Comparison of ENCODE assay signal across 24 mouse cellular contexts in genomic region chr13:97402164-97402761, GRCm38 (mm10).
DNase-seq lines count a peak whose midpoint lies in the region; ATAC-seq and TF ChIP-seq lines count a peak whose summit lies in the region.
"Had no signal": no experiment of that assay in that cellular context is flagged by ENCODE, and none has a peak within 500 bp of the region (broad histone marks: within the 10 kb centered on the region; RNA-seq: fewer than 3 reads in every experiment).

No protein-coding gene starts in this region.

- intact Hi-C loops in heart, postnatal 25 days (cut with DNase I) = no loop called here

- 41% methylated on average over 10 of the region's 10 CpGs for WGBS in forebrain, embryonic 12.5 days
- 23% methylated on average over 10 of the region's 10 CpGs for WGBS in forebrain, postnatal 0 days
- WGBS in heart, embryonic 10.5 days = 87% methylated on average over 10 of the region's 10 CpGs
- WGBS in midbrain, embryonic 14.5 days = 32% methylated on average over 10 of the region's 10 CpGs
- WGBS in midbrain, embryonic 10.5 days = 87% methylated on average over 10 of the region's 10 CpGs

- no peak overlapping the region for H3K9ac ChIP-seq in forebrain, embryonic 12.5 days
- H3K9ac ChIP-seq in forebrain, postnatal 0 days = no peak overlapping the region
- no peak overlapping the region for H3K9ac ChIP-seq in midbrain, embryonic 14.5 days (replicated peaks; ENCODE audit: low read length)
- H3K9ac ChIP-seq: embryonic facial prominence, embryonic 15.5 days; hindbrain, embryonic 14.5 days had no signal

- no peaks in the 10 kb centered on the region for H3K36me3 ChIP-seq in forebrain, embryonic 12.5 days (replicated peaks)
- no peaks in the 10 kb centered on the region for H3K36me3 ChIP-seq in forebrain, postnatal 0 days (ENCODE audit: insufficient read depth)
- no peaks in the 10 kb centered on the region for H3K36me3 ChIP-seq in heart, embryonic 10.5 days
- H3K36me3 ChIP-seq in midbrain, embryonic 14.5 days (ENCODE audit: control insufficient read depth, insufficient read depth, low read length) = no peaks in the 10 kb centered on the region
- H3K36me3 ChIP-seq in midbrain, embryonic 10.5 days = no peaks in the 10 kb centered on the region
- H3K36me3 ChIP-seq: embryonic facial prominence, embryonic 15.5 days; G1E; hindbrain, embryonic 10.5 days had no signal

- ATAC-seq in forebrain, embryonic 12.5 days (ENCODE audit: low FRiP score) = 0 out of 2 replicates have a peak, but pooled peaks have one; percentile 33
- no peak; the same call in 1 of the 2 replicates for ATAC-seq in forebrain, postnatal 0 days
- ATAC-seq in midbrain, embryonic 14.5 days (ENCODE audit: low FRiP score, low TSS enrichment) = no peak; the same call in 1 of the 2 replicates
- ATAC-seq: CD4-positive, CD25-positive, alpha-beta regulatory T cell, adult 4 months; intestine, postnatal 0 days had no signal

- H3K27ac ChIP-seq in forebrain, embryonic 12.5 days = no peak overlapping the region
- no peak overlapping the region for H3K27ac ChIP-seq in forebrain, postnatal 0 days (ENCODE audit: low read depth, low read length)
- no peak overlapping the region for H3K27ac ChIP-seq in heart, embryonic 10.5 days
- H3K27ac ChIP-seq in midbrain, embryonic 14.5 days (replicated peaks; ENCODE audit: low read depth, low read length) = no peak overlapping the region
- no peak overlapping the region for H3K27ac ChIP-seq in midbrain, embryonic 10.5 days (replicated peaks)
- H3K27ac ChIP-seq: embryonic facial prominence, embryonic 15.5 days; gastrocnemius, adult 2 months; hindbrain, embryonic 14.5 days had no signal

- no peak for TF ChIP-seq CTCF in forebrain, postnatal 0 days (IDR thresholded peaks at IDR 0.05; ENCODE audit: low read depth)

- H3K9me3 ChIP-seq in forebrain, embryonic 12.5 days = no peaks in the 10 kb centered on the region
- no peaks in the 10 kb centered on the region for H3K9me3 ChIP-seq in forebrain, postnatal 0 days (ENCODE audit: low read length)
- H3K9me3 ChIP-seq in heart, embryonic 10.5 days = no peaks in the 10 kb centered on the region
- no peaks in the 10 kb centered on the region for H3K9me3 ChIP-seq in midbrain, embryonic 14.5 days (ENCODE audit: control insufficient read depth, low read length)
- 0 out of 2 replicates have a peak, but pooled peaks cover 4% of the 10 kb centered on the region for H3K9me3 ChIP-seq in midbrain, embryonic 10.5 days (replicated peaks)
- H3K9me3 ChIP-seq: embryonic facial prominence, embryonic 15.5 days; G1E; hindbrain, embryonic 10.5 days had no signal

- H3K4me2 ChIP-seq in forebrain, embryonic 12.5 days = no peak overlapping the region
- H3K4me2 ChIP-seq in forebrain, postnatal 0 days (ENCODE audit: low read depth) = no peak overlapping the region
- no peak overlapping the region for H3K4me2 ChIP-seq in midbrain, embryonic 14.5 days (ENCODE audit: low read length)
- H3K4me2 ChIP-seq: embryonic facial prominence, embryonic 15.5 days; hindbrain, embryonic 14.5 days had no signal

- DNase-seq in forebrain, postnatal 0 days = no peak
- peak; percentile 22 for DNase-seq in heart, embryonic 10.5 days (ENCODE audit: low spot score)
- no peak for DNase-seq in heart, postnatal 25 days (ENCODE audit: low spot score)
- DNase-seq in midbrain, embryonic 14.5 days = peak; percentile 53
- DNase-seq in midbrain, embryonic 10.5 days (ENCODE audit: low spot score) = no peak
- DNase-seq in retina, embryonic 14.5 days (ENCODE audit: low spot score) = no peak
- DNase-seq: adrenal gland, adult 8-10 months; adrenal gland, postnatal 36 days; B cell, adult 2 months; cerebellum, adult 11 months; cerebellum, adult 8-10 months; cerebellum, postnatal 14 days; embryo, embryonic 11 days; gastrocnemius, adult 2 months; gastrocnemius, postnatal 25 days; heart, postnatal 14 days had no signal

- H3K4me1 ChIP-seq in forebrain, embryonic 12.5 days = peaks cover 18% of the 10 kb centered on the region
- 0 out of 2 replicates have a peak, but pooled peaks cover 13% of the 10 kb centered on the region for H3K4me1 ChIP-seq in forebrain, postnatal 0 days (ENCODE audit: insufficient read depth)
- H3K4me1 ChIP-seq in heart, embryonic 10.5 days = peaks cover 7% of the 10 kb centered on the region; the same call in 1 of the 2 replicates
- H3K4me1 ChIP-seq in midbrain, embryonic 14.5 days (ENCODE audit: control insufficient read depth, insufficient read depth, low read length) = peaks cover 18% of the 10 kb centered on the region; the same call in 1 of the 2 replicates
- H3K4me1 ChIP-seq in midbrain, embryonic 10.5 days = peaks cover 13% of the 10 kb centered on the region

- no peak overlapping the region for H3K4me3 ChIP-seq in forebrain, embryonic 12.5 days (replicated peaks)
- H3K4me3 ChIP-seq in forebrain, postnatal 0 days (ENCODE audit: low read depth, low read length) = no peak overlapping the region
- H3K4me3 ChIP-seq in heart, embryonic 10.5 days = no peak overlapping the region
- no peak overlapping the region for H3K4me3 ChIP-seq in midbrain, embryonic 14.5 days (replicated peaks; ENCODE audit: low read depth, low read length)
- no peak overlapping the region for H3K4me3 ChIP-seq in midbrain, embryonic 10.5 days
- H3K4me3 ChIP-seq: embryonic facial prominence, embryonic 15.5 days; erythroblast, embryonic 14.5 days; gastrocnemius, adult 2 months; hindbrain, embryonic 10.5 days had no signal

- 0 out of 2 replicates have a peak, but pooled peaks cover 5% of the 10 kb centered on the region for H3K27me3 ChIP-seq in forebrain, embryonic 12.5 days
- no peaks in the 10 kb centered on the region for H3K27me3 ChIP-seq in forebrain, postnatal 0 days (ENCODE audit: insufficient read depth, low read length)
- peaks cover 5% of the 10 kb centered on the region; the same call in 1 of the 2 replicates for H3K27me3 ChIP-seq in heart, embryonic 10.5 days (ENCODE audit: insufficient read depth, poor library complexity, severe bottlenecking)
- no peaks in the 10 kb centered on the region for H3K27me3 ChIP-seq in midbrain, embryonic 14.5 days (ENCODE audit: control insufficient read depth, insufficient read depth, low read length)
- no peaks in the 10 kb centered on the region; the same call in 1 of the 2 replicates for H3K27me3 ChIP-seq in midbrain, embryonic 10.5 days (ENCODE audit: low read depth, poor library complexity, severe bottlenecking)
- H3K27me3 ChIP-seq: embryonic facial prominence, embryonic 15.5 days had no signal

Comparison
In these comparisons a context has a peak if more than half of its experiments do, and no peak if none do; other contexts are left out.
1. DNase-seq: peak in heart, embryonic 10.5 days (single experiment) and midbrain, embryonic 14.5 days (single experiment); none in forebrain, postnatal 0 days (single experiment), heart, postnatal 25 days (single experiment), midbrain, embryonic 10.5 days (single experiment) and retina, embryonic 14.5 days (single experiment).